Mouse (Mus musculus) kidney, adult 2 months (tissue): ENCODE data around the gene Gm10273.

ENCODE experiments used
- CTCF ChIP-seq: fragments of 200-500 bp; conservative IDR thresholded peaks from 2 replicates; pipeline ENCODE4 v1.5.1; 2011; ENCODE audit warnings: low read depth, mild to moderate bottlenecking, control low read depth, low read length, moderate library complexity, mixed read lengths; ENCODE audit not compliant: insufficient read depth, insufficient read length
- POLR2A ChIP-seq: fragments of 200-500 bp; IDR thresholded peaks from one replicate; pipeline ENCODE4 v1.6.1; 2011; ENCODE audit warnings: low read depth, low read length, control low read depth

- TF ChIP-seq POLR2A (no peak), CTCF (no peak)
Measured at GRCm38 (mm10) chr10:59444106-59444505, 48.7 kb downstream of the Gm10273 start.
